Mouse (Mus musculus): Measurements from ENCODE around the gene Naa25. TPM values are rescaled to one million over a fixed set of nuclear protein-coding genes. Genes with fewer than 3 reads are reported as not detected.

Naa25 gene
- polyA plus RNA-seq, 1 experiment from 2014 or later: 14.3 TPM

DNA sequence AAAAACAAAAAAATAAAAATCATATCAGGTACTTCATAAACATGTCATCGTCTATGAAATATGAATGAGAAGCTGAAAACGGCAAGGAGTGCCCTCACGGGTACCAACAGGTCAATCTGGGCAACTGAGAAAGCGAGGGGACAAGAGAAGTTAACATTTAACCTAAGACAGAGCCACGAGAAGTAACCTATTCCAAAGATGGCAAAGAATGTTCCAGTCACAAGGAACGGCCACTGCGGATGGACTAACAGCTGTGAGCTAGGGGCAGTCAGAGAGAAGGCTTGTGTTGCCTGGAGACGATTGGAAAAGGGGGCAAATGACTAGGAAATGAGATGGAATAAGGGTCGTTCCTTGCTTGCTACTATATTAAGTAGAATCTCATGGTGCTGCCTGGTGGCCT, 52.7 kb downstream of the Naa25 start:
- ATAC-seq (no peak), DNase-seq (ENCODE audit: low spot score) (no peak)
- H3K36me3 ChIP-seq (ENCODE audit: insufficient read depth, low read length): peaks cover 27% of the 10 kb centered on the region
- WGBS: 76% methylated on average over 9 of the region's 9 CpGs
- peaks cover 16% of the 10 kb centered on the region for H3K4me1 ChIP-seq (ENCODE audit: insufficient read depth, low read depth, low read length)
- no peak overlapping the region for H3K27ac ChIP-seq (ENCODE audit: low read length)
- H3K27me3 ChIP-seq (replicated peaks; ENCODE audit: insufficient read depth, low read length): no peaks in the 10 kb centered on the region
- H3K4me2 ChIP-seq (replicated peaks; ENCODE audit: low read depth, low read length): no peak overlapping the region
- H3K9ac ChIP-seq (replicated peaks; ENCODE audit: low read depth): no peak overlapping the region
- no peaks in the 10 kb centered on the region for H3K9me3 ChIP-seq (ENCODE audit: low read length)
- H3K4me3 ChIP-seq (ENCODE audit: low read depth, low read length): no peak overlapping the region
- TF ChIP-seq EP300 (IDR thresholded peaks at IDR 0.05): no peak
- TF ChIP-seq CTCF (IDR thresholded peaks at IDR 0.05): no peak

DNA sequence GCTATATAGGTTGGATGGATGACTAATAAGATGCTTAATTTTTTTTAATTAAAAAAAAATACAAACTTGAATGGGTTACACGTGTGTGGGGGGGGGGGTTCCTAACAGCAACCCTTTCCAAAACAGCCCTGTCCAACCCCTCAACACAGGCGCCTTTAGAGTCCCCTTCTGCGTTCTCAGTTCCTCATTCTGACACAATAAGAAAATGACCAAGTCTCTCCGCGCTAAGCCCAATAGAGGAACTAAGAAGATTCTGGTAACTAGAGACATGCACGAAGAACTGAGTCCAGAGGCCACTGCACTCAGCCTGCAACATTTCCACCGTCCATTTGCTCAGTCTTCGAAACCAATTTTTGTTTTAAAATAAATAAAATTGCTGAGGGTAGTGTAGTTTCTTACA, 53.5 kb downstream of the Naa25 start:
- peak overlapping the region; percentile 82 for H3K4me3 ChIP-seq (ENCODE audit: low read depth, low read length)
- H3K4me2 ChIP-seq (replicated peaks; ENCODE audit: low read depth, low read length): peak overlapping the region; percentile 94
- peak overlapping the region; percentile 85; the same call in 1 of the 2 replicates for H3K9ac ChIP-seq (replicated peaks; ENCODE audit: low read depth)
- H3K36me3 ChIP-seq (ENCODE audit: insufficient read depth, low read length): peaks cover 27% of the 10 kb centered on the region
- H3K9me3 ChIP-seq (ENCODE audit: low read length): no peaks in the 10 kb centered on the region
- no peak for ATAC-seq
- peak overlapping the region; percentile 96; the same call in 1 of the 2 replicates for H3K27ac ChIP-seq (ENCODE audit: low read length)
- TF ChIP-seq CTCF (IDR thresholded peaks at IDR 0.05): no peak
- no peak for TF ChIP-seq EP300 (IDR thresholded peaks at IDR 0.05)
- 15% methylated on average over 8 of the region's 8 CpGs for WGBS
- peak; percentile 35 for DNase-seq (ENCODE audit: low spot score)
- no peaks in the 10 kb centered on the region for H3K27me3 ChIP-seq (replicated peaks; ENCODE audit: insufficient read depth, low read length)
- H3K4me1 ChIP-seq (ENCODE audit: insufficient read depth, low read depth, low read length): peaks cover 16% of the 10 kb centered on the region

DNA sequence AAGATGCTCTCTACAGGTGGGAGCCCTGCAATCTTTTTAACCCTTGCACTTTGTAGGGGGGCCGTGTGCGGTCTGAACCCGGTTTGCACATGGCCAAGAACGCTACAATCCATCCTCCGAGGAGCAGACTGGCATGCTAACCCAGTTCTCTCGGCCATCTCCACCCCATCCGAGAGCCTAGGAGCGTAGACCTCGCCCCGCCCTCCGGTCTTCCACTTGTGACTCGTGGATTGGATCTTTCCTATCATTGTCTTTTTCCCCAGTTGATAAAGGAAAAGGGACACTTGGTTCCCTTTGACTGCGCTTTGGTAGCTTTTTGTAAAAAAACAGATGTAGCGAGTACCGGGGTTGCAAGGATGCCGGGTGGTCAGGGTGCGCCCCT, 53.9 kb downstream of the Naa25 start, which contains the start of gene Tmem116:
TSS of gene Tmem116 (plus strand) at position 250 of the 382 bp plus-strand sequence.
- H3K9me3 ChIP-seq (ENCODE audit: low read length): no peaks in the 10 kb centered on the region
- H3K4me2 ChIP-seq (replicated peaks; ENCODE audit: low read depth, low read length): peak within 1 kb of the TSS; percentile 94
- H3K9ac ChIP-seq (replicated peaks; ENCODE audit: low read depth): peak within 1 kb of the TSS; percentile 85
- WGBS: under 1% methylated on average over 17 of the region's 17 CpGs
- TF ChIP-seq EP300 (IDR thresholded peaks at IDR 0.05): no peak
- no peak for TF ChIP-seq CTCF (IDR thresholded peaks at IDR 0.05)
- DNase-seq (ENCODE audit: low spot score) (peak; percentile 56), ATAC-seq (no peak)
- H3K36me3 ChIP-seq (ENCODE audit: insufficient read depth, low read length): peaks cover 25% of the 10 kb centered on the region
- H3K4me1 ChIP-seq (ENCODE audit: insufficient read depth, low read depth, low read length): peaks cover 16% of the 10 kb centered on the region
- H3K27ac ChIP-seq (ENCODE audit: low read length): peak within 1 kb of the TSS; percentile 96
- H3K4me3 ChIP-seq (ENCODE audit: low read depth, low read length): peak within 1 kb of the TSS; percentile 82
- no peaks in the 10 kb centered on the region for H3K27me3 ChIP-seq (replicated peaks; ENCODE audit: insufficient read depth, low read length)

DNA sequence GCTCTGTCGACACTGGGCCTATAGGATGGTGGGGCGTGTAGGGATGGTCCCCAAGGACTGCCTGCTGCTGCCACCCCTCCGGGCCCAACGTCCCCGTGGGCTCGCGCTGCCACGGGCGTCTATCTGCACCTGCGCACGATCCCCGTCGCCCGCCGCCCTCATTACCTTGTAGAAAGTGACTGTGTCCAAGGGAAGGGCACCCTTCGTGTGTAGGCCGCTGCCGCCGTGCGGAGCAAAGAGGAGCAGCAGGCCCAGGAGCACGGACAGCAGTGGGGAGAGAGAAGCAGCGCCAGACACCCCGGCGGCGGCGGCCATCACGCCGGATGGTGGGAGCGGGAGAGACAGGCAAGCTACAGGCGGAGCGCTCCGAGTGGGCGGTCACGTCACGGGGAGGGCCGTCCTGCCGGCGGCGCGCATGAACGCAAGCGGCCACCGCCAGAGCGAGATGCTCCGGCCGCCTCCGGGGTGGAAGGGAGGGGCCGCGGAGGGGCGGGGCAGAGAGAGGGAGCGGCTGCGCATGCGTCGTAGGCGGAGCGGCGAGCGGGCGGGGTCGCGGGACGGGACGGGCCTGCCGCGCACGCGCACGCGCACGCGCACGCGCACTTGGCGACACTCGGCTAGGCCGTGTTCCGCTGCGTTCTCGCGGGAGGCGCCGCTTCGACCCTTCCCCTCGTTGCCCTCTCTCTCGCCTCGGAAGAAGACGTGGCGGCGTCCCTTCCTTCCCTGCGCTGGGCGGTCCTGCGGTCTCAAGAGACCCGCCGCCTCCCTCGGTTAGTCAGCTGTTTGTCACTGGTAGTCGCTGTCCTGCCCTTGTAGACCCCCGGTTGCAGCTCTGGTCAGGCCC, 54.5 kb downstream of the Naa25 start, which contains the start of gene Erp29:
TSS of gene Erp29 (minus strand) at position 481 of the 844 bp plus-strand sequence.
- H3K4me2 ChIP-seq (replicated peaks; ENCODE audit: low read depth, low read length): peak within 1 kb of the TSS; percentile 94
- no peaks in the 10 kb centered on the region for H3K27me3 ChIP-seq (replicated peaks; ENCODE audit: insufficient read depth, low read length)
- H3K4me1 ChIP-seq (ENCODE audit: insufficient read depth, low read depth, low read length): peaks cover 16% of the 10 kb centered on the region
- TF ChIP-seq CTCF (IDR thresholded peaks at IDR 0.05) (peak; percentile 51), EP300 (IDR thresholded peaks at IDR 0.05) (no peak)
- peak within 1 kb of the TSS; percentile 82 for H3K4me3 ChIP-seq (ENCODE audit: low read depth, low read length)
- under 1% methylated on average over 45 of the region's 97 CpGs for WGBS
- peak; percentile 98 for DNase-seq (ENCODE audit: low spot score)
- H3K27ac ChIP-seq (ENCODE audit: low read length): peak within 1 kb of the TSS; percentile 96
- H3K9me3 ChIP-seq (ENCODE audit: low read length): no peaks in the 10 kb centered on the region
- H3K9ac ChIP-seq (replicated peaks; ENCODE audit: low read depth): peak within 1 kb of the TSS; percentile 85
- peak; percentile 96 for ATAC-seq
- H3K36me3 ChIP-seq (ENCODE audit: insufficient read depth, low read length): peaks cover 19% of the 10 kb centered on the region

DNA sequence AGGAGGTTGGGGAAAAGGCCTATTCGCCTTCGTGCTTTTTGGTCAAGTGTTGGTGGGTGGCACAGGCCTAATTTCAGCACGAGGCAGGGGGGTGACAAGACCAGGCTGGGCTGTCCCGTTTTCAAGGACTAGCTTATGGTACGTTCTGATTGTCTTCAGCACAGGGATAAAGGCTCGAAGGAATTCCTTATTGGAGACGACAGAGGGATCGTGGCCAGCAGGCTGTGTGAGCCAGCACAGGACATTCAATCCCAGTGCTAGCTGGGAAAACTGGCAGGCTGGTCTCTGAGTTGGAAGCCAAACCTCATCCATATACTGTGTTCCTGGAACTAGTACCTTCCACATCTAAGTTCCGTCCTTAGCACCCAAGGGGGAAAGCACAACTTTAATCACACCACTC, 55.2 kb downstream of the Naa25 start:
- Histone ChIP-seq H3K4me2 (replicated peaks; ENCODE audit: low read depth, low read length) (peak overlapping the region; percentile 66), H3K9ac (replicated peaks; ENCODE audit: low read depth) (peak overlapping the region; percentile 80), H3K36me3 (ENCODE audit: insufficient read depth, low read length) (peaks cover 12% of the 10 kb centered on the region), H3K4me3 (ENCODE audit: low read depth, low read length) (peak overlapping the region; percentile 82), H3K27ac (ENCODE audit: low read length) (peak overlapping the region; percentile 96), H3K9me3 (ENCODE audit: low read length) (no peaks in the 10 kb centered on the region), H3K27me3 (replicated peaks; ENCODE audit: insufficient read depth, low read length) (no peaks in the 10 kb centered on the region), H3K4me1 (ENCODE audit: insufficient read depth, low read depth, low read length) (peaks cover 16% of the 10 kb centered on the region)
- TF ChIP-seq EP300 (IDR thresholded peaks at IDR 0.05) (no peak), CTCF (IDR thresholded peaks at IDR 0.05) (no peak; the same call in 1 of the 2 replicates)
- peak; percentile 14 for ATAC-seq
- DNase-seq (ENCODE audit: low spot score): no peak
- WGBS: 7% methylated on average over 9 of the region's 9 CpGs

DNA sequence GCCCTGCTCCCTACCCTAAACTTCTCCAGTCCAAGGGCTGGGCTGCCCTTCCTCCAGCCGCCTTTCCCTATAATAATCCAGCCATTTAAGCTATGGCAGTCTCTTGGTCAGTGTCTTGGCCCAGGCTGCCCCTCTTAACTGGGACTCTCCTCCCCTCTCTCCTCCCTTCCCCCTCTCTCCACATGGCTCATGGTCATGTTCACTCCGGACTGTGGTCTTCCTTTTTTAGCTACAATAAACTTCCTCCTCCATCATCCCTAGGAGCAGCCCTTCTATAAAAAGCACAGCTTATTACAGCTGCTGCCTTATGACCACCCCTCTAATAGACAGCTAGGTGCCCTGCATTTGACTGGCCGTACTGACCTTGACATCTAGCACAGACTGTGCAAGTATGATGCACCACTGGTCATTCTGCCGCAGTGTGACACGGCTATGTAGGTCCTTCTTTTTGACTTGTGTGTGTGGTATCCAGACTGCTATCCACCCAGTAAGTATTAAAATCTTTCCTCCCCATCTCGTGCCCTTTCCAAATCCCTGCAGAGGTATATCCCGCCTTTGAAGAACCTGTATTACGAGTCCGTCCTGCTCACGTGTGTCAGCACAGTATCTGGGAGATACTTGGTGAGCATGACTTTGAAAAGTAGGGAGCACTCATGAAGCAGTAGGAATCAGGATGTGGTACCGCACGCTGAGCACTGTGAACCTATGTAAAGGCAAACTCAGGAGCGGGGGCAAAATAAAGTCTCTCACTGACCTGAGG, 56.2 kb downstream of the Naa25 start:
- WGBS: 60% methylated on average over 13 of the region's 13 CpGs
- no peak for ATAC-seq
- peak overlapping the region; percentile 96 for H3K27ac ChIP-seq (ENCODE audit: low read length)
- no peaks in the 10 kb centered on the region for H3K27me3 ChIP-seq (replicated peaks; ENCODE audit: insufficient read depth, low read length)
- peaks cover 5% of the 10 kb centered on the region; the same call in 1 of the 2 replicates for H3K36me3 ChIP-seq (ENCODE audit: insufficient read depth, low read length)
- no peak for DNase-seq (ENCODE audit: low spot score)
- no peak overlapping the region for H3K4me2 ChIP-seq (replicated peaks; ENCODE audit: low read depth, low read length)
- H3K4me1 ChIP-seq (ENCODE audit: insufficient read depth, low read depth, low read length): peaks cover 16% of the 10 kb centered on the region
- H3K9me3 ChIP-seq (ENCODE audit: low read length): no peaks in the 10 kb centered on the region
- no peak overlapping the region for H3K4me3 ChIP-seq (ENCODE audit: low read depth, low read length)
- TF ChIP-seq EP300 (IDR thresholded peaks at IDR 0.05): 0 out of 2 replicates have a peak, but pooled peaks have one; percentile 46
- TF ChIP-seq CTCF (IDR thresholded peaks at IDR 0.05): no peak
- H3K9ac ChIP-seq (replicated peaks; ENCODE audit: low read depth): no peak overlapping the region
